Mouse (Mus musculus) forebrain, embryonic 15.5 days (tissue): ENCODE results near the gene Slfn14. TPM values are rescaled to one million over a fixed set of nuclear protein-coding genes. Genes with fewer than 3 reads are reported as not detected.
A peak's percentile ranks its signal among the peaks of the same experiment; 100 is the strongest.
"Not testable (repeated sequence)": the region's sequence is repeated elsewhere in the genome, so short reads cannot be mapped to it uniquely, and the experiment has no call there.

Experiments used
- ATAC-seq: fragments of 200-750 bp; cut with Nextera tagmentation; replicated peaks from 2 replicates; pipeline ENCODE4 v1.8.0; 2017; ENCODE audit warnings: mild to moderate bottlenecking, moderate TSS enrichment, moderate library complexity
- H3K27ac ChIP-seq: fragments of 300-500 bp; sonication (generic); replicated peaks from 2 replicates; pipeline ENCODE4 v1.5.1; 2015; ENCODE audit warnings: mild to moderate bottlenecking, inconsistent platforms
- H3K27me3 ChIP-seq: fragments of 300-500 bp; sonication (generic); 2 replicates; pipeline ENCODE4 v1.6.1; 2015; ENCODE audit warnings: inconsistent platforms
- H3K36me3 ChIP-seq: fragments of 300-500 bp; sonication (generic); 2 replicates; pipeline ENCODE4 v1.6.1; 2015; ENCODE audit warnings: mild to moderate bottlenecking, inconsistent platforms
- H3K4me1 ChIP-seq: fragments of 300-500 bp; sonication (generic); 2 replicates; pipeline ENCODE4 v1.6.1; 2015; ENCODE audit warnings: inconsistent platforms
- H3K4me2 ChIP-seq: fragments of 300-500 bp; sonication (generic); replicated peaks from 2 replicates; pipeline ENCODE4 v1.6.1; 2015; ENCODE audit warnings: mild to moderate bottlenecking, inconsistent platforms
- H3K4me3 ChIP-seq: fragments of 300-500 bp; sonication (generic); 2 replicates; pipeline ENCODE4 v1.5.1; 2015; ENCODE audit warnings: mild to moderate bottlenecking, inconsistent platforms
- H3K9ac ChIP-seq: fragments of 300-500 bp; sonication (generic); replicated peaks from 2 replicates; pipeline ENCODE4 v1.6.1; 2015; ENCODE audit warnings: mild to moderate bottlenecking, inconsistent platforms
- H3K9me3 ChIP-seq: fragments of 300-500 bp; sonication (generic); 2 replicates; pipeline ENCODE4 v1.6.1; 2016; ENCODE audit warnings: inconsistent platforms
- WGBS: fragments of 180-500 bp; shearing (Covaris S2); methylation state at CpG from one replicate; pipeline ENCODE4 v1.1.7; 2015; ENCODE audit warnings: mixed read lengths; 5-methylcytosine and 5-hydroxymethylcytosine counted together
- polyA plus RNA-seq: library from polyadenylated mRNA; unstranded; fragments of >200 nt; fragmentation: Nextera tagmentation; extraction: Ambion mirVana; gene quantifications from 2 replicates; pipeline ENCODE4 v1.2.1, GENCODE M21; 2015

The Slfn14 gene
- polyA plus RNA-seq, 1 experiment from 2014 or later, result not detected

GRCm38 (mm10) chr11:83279691-83280090 is 6.8 kb downstream of the Slfn14 start:
- H3K4me1 ChIP-seq, result no peaks in the 10 kb centered on the region
- ATAC-seq, result no peak
- H3K27ac ChIP-seq, result no peak overlapping the region
- H3K4me3 ChIP-seq, result no peak overlapping the region
- no peaks in the 10 kb centered on the region for H3K36me3 ChIP-seq
- WGBS, result 85% methylated on average over 6 of the region's 6 CpGs
- H3K4me2 ChIP-seq, result no peak overlapping the region
- H3K9me3 ChIP-seq, result no peaks in the 10 kb centered on the region
- no peak overlapping the region for H3K9ac ChIP-seq
- H3K27me3 ChIP-seq, result no peaks in the 10 kb centered on the region

GRCm38 (mm10) chr11:83279024-83279423 is 7.5 kb downstream of the Slfn14 start:
- Histone ChIP-seq H3K9me3 (no peaks in the 10 kb centered on the region), H3K36me3 (no peaks in the 10 kb centered on the region), H3K4me1 (no peaks in the 10 kb centered on the region), H3K9ac (no peak overlapping the region), H3K27me3 (no peaks in the 10 kb centered on the region), H3K27ac (no peak overlapping the region), H3K4me2 (no peak overlapping the region), H3K4me3 (no peak overlapping the region)
- 87% methylated on average over 4 of the region's 4 CpGs for WGBS
- ATAC-seq, result no peak

- Histone ChIP-seq H3K4me3 (no peak overlapping the region), H3K27me3 (no peaks in the 10 kb centered on the region), H3K9me3 (no peaks in the 10 kb centered on the region), H3K9ac (no peak overlapping the region), H3K4me2 (no peak overlapping the region), H3K36me3 (no peaks in the 10 kb centered on the region), H3K4me1 (0 out of 2 replicates have a peak, but pooled peaks cover 2% of the 10 kb centered on the region), H3K27ac (no peak overlapping the region)
- 61% methylated on average over 7 of the region's 7 CpGs for WGBS
- no peak for ATAC-seq
Measured at GRCm38 (mm10) chr11:83276251-83276650, 10.3 kb downstream of the Slfn14 start.

DNA sequence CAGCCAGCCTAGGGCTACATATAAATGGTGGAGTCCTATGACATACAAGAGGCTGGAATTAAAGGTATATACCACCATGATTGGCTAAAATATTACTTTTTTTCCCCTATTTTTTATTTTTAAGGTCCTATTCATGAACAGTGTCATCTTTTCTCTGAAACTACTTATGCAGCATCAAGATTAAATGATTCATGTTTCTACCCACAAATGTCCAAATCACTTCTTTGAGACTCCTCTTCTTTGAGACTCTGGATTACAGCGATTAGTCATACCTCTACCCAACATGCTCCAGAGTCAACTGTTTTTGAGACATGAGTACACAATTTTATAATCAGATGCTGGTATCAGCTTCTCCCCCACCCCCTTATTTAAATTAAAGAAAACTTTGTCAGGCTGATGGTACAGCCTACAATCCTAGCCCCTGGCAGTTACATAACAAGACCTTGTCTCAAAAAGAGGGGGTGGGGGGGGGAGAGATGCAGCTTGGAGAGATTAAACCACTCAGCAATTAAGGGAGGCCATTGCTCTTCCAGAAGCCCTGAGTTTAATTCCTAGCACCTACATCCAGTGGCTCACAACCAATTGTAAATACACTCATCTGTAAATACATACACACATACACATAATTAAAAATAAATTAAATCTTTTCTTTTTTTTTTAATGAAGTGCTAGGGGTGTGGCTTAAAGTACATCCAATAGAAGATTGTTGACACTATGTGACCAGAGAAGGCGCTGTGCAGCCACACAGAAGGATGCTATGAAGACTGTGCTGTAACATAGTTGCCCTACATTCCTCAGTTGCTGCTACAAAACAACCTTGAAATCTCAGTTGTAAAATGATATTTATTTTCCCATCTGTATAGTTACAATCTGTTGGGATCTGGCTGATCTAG is 14.3 kb downstream of the Slfn14 start:
- H3K9me3 ChIP-seq, result no peaks in the 10 kb centered on the region
- peak overlapping the region; percentile 86 for H3K27ac ChIP-seq
- H3K36me3 ChIP-seq, result no peaks in the 10 kb centered on the region
- H3K4me3 ChIP-seq, result 0 out of 2 replicates have a peak overlapping the region, but pooled peaks have one; percentile 2
- ATAC-seq, result no peak; the same call in 1 of the 2 replicates
- H3K4me2 ChIP-seq, result peak overlapping the region; percentile 67
- WGBS, result 19% methylated on average over 2 of the region's 2 CpGs
- H3K4me1 ChIP-seq, result 0 out of 2 replicates have a peak, but pooled peaks cover 2% of the 10 kb centered on the region
- no peak overlapping the region for H3K9ac ChIP-seq
- 0 out of 2 replicates have a peak, but pooled peaks cover 2% of the 10 kb centered on the region for H3K27me3 ChIP-seq

GRCm38 (mm10) chr11:83271151-83271950 is 15.2 kb downstream of the Slfn14 start:
- Histone ChIP-seq H3K36me3 (no peaks in the 10 kb centered on the region), H3K4me1 (0 out of 2 replicates have a peak, but pooled peaks cover 2% of the 10 kb centered on the region)
- WGBS, result under 1% methylated on average over 26 of the region's 26 CpGs

GRCm38 (mm10) chr11:83270842-83271150 is 15.7 kb downstream of the Slfn14 start:
- peak; percentile 79 for ATAC-seq
- Histone ChIP-seq H3K9ac (peak overlapping the region; percentile 76), H3K36me3 (no peaks in the 10 kb centered on the region), H3K4me1 (0 out of 2 replicates have a peak, but pooled peaks cover 2% of the 10 kb centered on the region), H3K4me3 (peak overlapping the region; percentile 61), H3K27me3 (0 out of 2 replicates have a peak, but pooled peaks cover 2% of the 10 kb centered on the region), H3K27ac (peak overlapping the region; percentile 86), H3K4me2 (peak overlapping the region; percentile 67), H3K9me3 (no peaks in the 10 kb centered on the region)
- under 1% methylated on average over 6 of the region's 6 CpGs for WGBS

More at GRCm38 (mm10) chr11:83271151-83271950, 15.2 kb downstream of the Slfn14 start:
- peak; percentile 90 for ATAC-seq
- Histone ChIP-seq H3K27ac (peak overlapping the region; percentile 86), H3K9me3 (no peaks in the 10 kb centered on the region), H3K27me3 (0 out of 2 replicates have a peak, but pooled peaks cover 2% of the 10 kb centered on the region), H3K4me3 (peak overlapping the region; percentile 61), H3K4me2 (peak overlapping the region; percentile 67), H3K9ac (peak overlapping the region; percentile 76)

DNA sequence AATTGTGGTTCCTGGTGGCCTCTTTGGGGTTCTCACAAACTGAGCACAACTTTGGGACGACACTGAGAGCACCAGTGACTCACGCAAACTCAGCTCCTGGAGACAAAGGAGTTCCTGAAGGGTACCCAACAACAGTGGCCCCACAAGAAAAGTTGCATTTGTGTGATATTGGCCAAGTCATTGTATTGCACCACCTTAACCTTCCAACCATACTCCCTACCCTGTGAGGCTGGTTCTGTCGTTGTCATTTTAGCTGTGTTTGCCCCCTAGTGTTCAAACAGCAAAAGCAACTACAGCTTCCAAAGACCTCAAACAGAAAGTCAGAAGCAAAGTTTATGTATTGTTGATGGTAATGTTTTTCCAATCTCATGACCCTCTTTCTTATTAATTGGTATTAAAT is 23.4 kb downstream of the Slfn14 start:
- H3K27me3 ChIP-seq, result no peaks in the 10 kb centered on the region
- no peaks in the 10 kb centered on the region for H3K4me1 ChIP-seq
- no peaks in the 10 kb centered on the region for H3K36me3 ChIP-seq
- H3K27ac ChIP-seq, result no peak overlapping the region
- ATAC-seq, result no peak
- H3K4me2 ChIP-seq, result no peak overlapping the region
- no peak overlapping the region for H3K9ac ChIP-seq
- WGBS, result 55% methylated on average over 3 of the region's 3 CpGs
- H3K4me3 ChIP-seq, result no peak overlapping the region
- no peaks in the 10 kb centered on the region for H3K9me3 ChIP-seq

DNA sequence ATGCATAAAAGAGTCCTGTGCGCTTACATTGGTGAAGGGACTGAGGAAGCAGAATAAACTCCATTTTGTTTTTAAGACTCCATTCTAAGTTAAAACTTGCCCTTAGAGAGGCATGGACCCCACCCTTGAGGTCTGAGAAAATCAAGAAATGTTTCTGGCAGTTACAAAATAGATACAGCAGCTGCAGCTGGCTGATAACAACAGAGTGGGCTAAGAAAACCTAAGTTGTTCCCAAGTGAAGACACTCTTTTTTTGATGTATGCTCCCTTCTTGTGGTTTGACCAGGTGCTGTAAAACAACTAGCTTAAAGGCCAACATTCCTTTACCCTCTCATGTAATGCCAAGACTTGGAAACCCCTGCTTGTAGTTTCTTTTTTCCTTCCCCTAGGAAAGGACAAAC is 23.9 kb downstream of the Slfn14 start:
- Histone ChIP-seq H3K4me1 (no peaks in the 10 kb centered on the region), H3K4me2 (no peak overlapping the region), H3K9ac (no peak overlapping the region), H3K27me3 (no peaks in the 10 kb centered on the region), H3K9me3 (no peaks in the 10 kb centered on the region), H3K27ac (no peak overlapping the region), H3K36me3 (no peaks in the 10 kb centered on the region), H3K4me3 (no peak overlapping the region)
- ATAC-seq, result no peak
- WGBS, result 93% methylated on average over 1 of the region's 1 CpGs

- H3K27me3 ChIP-seq, H3K9me3 ChIP-seq, ATAC-seq, H3K4me1 ChIP-seq, H3K27ac ChIP-seq, H3K9ac ChIP-seq, H3K4me3 ChIP-seq, H3K36me3 ChIP-seq, H3K4me2 ChIP-seq: not testable (repeated sequence)
- 62% methylated on average over 5 of the region's 5 CpGs for WGBS
Measured at GRCm38 (mm10) chr11:83257211-83257610, 29.3 kb downstream of the Slfn14 start.

- no peaks in the 10 kb centered on the region for H3K9me3 ChIP-seq
- H3K27me3 ChIP-seq, result no peaks in the 10 kb centered on the region
- no peak overlapping the region for H3K27ac ChIP-seq
- 6% methylated on average over 2 of the region's 2 CpGs for WGBS
- no peak overlapping the region for H3K4me2 ChIP-seq
- no peak overlapping the region for H3K9ac ChIP-seq
- no peaks in the 10 kb centered on the region for H3K4me1 ChIP-seq
- H3K36me3 ChIP-seq, result no peaks in the 10 kb centered on the region
- ATAC-seq, result no peak
- no peak overlapping the region for H3K4me3 ChIP-seq
Measured at GRCm38 (mm10) chr11:83239811-83240210, 46.7 kb downstream of the Slfn14 start.

- H3K27me3 ChIP-seq, result no peaks in the 10 kb centered on the region
- no peak overlapping the region for H3K4me3 ChIP-seq
- no peak overlapping the region for H3K4me2 ChIP-seq
- ATAC-seq, result no peak
- 92% methylated on average over 2 of the region's 2 CpGs for WGBS
- no peaks in the 10 kb centered on the region for H3K9me3 ChIP-seq
- no peak overlapping the region for H3K9ac ChIP-seq
- H3K36me3 ChIP-seq, result no peaks in the 10 kb centered on the region
- H3K4me1 ChIP-seq, result no peaks in the 10 kb centered on the region
- no peak overlapping the region for H3K27ac ChIP-seq
Measured at GRCm38 (mm10) chr11:83238389-83238788, 48.1 kb downstream of the Slfn14 start.

DNA sequence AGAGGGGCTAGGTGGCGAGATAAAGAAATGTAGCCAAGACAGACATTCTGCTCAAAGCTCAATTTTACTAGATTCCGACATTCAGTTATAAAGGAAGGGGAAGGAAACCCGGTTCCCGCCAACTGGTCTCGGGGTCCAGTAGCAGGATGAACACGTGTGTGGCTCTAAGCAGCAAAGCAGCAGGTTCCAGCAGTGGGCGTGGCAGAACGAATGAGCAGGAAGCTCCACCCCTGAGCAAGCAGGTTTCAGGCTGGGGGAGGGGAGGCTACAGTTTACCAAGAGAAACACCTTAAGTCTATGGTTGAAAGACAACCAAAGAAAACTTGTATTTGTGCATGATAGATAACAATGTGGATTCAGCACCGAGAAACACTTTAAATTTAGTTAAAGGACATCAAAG is 49.1 kb downstream of the Slfn14 start:
- H3K4me3 ChIP-seq, H3K4me2 ChIP-seq, H3K27ac ChIP-seq, H3K9me3 ChIP-seq, H3K4me1 ChIP-seq, H3K36me3 ChIP-seq, H3K9ac ChIP-seq, H3K27me3 ChIP-seq, ATAC-seq: not testable (repeated sequence)
- 84% methylated on average over 9 of the region's 9 CpGs for WGBS
